Mouse (Mus musculus) lung, adult 2 months (tissue): ENCODE measurements around the gene Cpe. TPM values are rescaled to one million over a fixed set of nuclear protein-coding genes. Genes with fewer than 3 reads are reported as not detected.

Experiments used
- DNase-seq: peaks from one replicate; pipeline ENCODE4 v3.0.0; 2022
- H3K4me1 ChIP-seq: fragments of 200-500 bp; 2 replicates; pipeline ENCODE4 v1.6.1; 2011; ENCODE audit warnings: low read length; ENCODE audit not compliant: control insufficient read depth, insufficient read depth
- H3K4me3 ChIP-seq: fragments of 200-500 bp; replicated peaks from 2 replicates; pipeline ENCODE3; 2011; ENCODE audit warnings: low read depth, mild to moderate bottlenecking, control low read depth, low read length; ENCODE audit errors: extremely low read depth
- CTCF ChIP-seq: fragments of 200-500 bp; IDR thresholded peaks from 2 replicates; pipeline ENCODE4 v1.5.1; 2011; ENCODE audit warnings: mild to moderate bottlenecking, low read length, control low read depth; ENCODE audit not compliant: insufficient read depth
- POLR2A ChIP-seq: fragments of 200-500 bp; IDR thresholded peaks from 2 replicates; pipeline ENCODE4 v1.6.1; 2011; ENCODE audit warnings: low read depth, mild to moderate bottlenecking, control low read depth, low read length, borderline replicate concordance; ENCODE audit errors: extremely low read depth
- WGBS: fragments of 180-500 bp; shearing (Covaris S2); methylation state at CpG from one replicate; pipeline ENCODE4 v1.1.7; 2018; 5-methylcytosine and 5-hydroxymethylcytosine counted together
- polyA plus RNA-seq: library from polyadenylated mRNA; depleted of rRNA; stranded (reverse); fragments of >200 nt; gene quantifications from 2 replicates; pipeline ENCODE4 v1.2.3, GENCODE M21; 2012; rRNA removed

The Cpe gene
- polyA plus RNA-seq = 28.8 and 29.7 TPM in 2 replicates

- no peak for TF ChIP-seq CTCF
- no peak for TF ChIP-seq POLR2A
- WGBS = under 1% methylated on average over 54 of the region's 54 CpGs
- no peak within 1 kb of the TSS for H3K4me3 ChIP-seq
Measured at GRCm38 (mm10) chr8:64692651-64693201, at the start of gene Cpe. Cpe (minus strand) TSS chr8:64693054.

GRCm38 (mm10) chr8:64740547-64741211 lies 47.8 kb upstream of the Cpe start:
- no peaks in the 10 kb centered on the region for H3K4me1 ChIP-seq
- 91% methylated on average over 13 of the region's 13 CpGs for WGBS
- H3K4me3 ChIP-seq = no peak overlapping the region
- TF ChIP-seq POLR2A = no peak
- TF ChIP-seq CTCF = no peak
- DNase-seq = no peak

More at GRCm38 (mm10) chr8:64692651-64693201, at the start of gene Cpe:
- DNase-seq = peak; percentile 42
- H3K4me1 ChIP-seq = no peaks in the 10 kb centered on the region

GRCm38 (mm10) chr8:64738916-64739315 lies 46.1 kb upstream of the Cpe start:
- 47% methylated on average over 1 of the region's 1 CpGs for WGBS
- Histone ChIP-seq H3K4me1 (no peaks in the 10 kb centered on the region), H3K4me3 (no peak overlapping the region)
- no peak for DNase-seq
- no peak for TF ChIP-seq CTCF
- no peak for TF ChIP-seq POLR2A

DNA sequence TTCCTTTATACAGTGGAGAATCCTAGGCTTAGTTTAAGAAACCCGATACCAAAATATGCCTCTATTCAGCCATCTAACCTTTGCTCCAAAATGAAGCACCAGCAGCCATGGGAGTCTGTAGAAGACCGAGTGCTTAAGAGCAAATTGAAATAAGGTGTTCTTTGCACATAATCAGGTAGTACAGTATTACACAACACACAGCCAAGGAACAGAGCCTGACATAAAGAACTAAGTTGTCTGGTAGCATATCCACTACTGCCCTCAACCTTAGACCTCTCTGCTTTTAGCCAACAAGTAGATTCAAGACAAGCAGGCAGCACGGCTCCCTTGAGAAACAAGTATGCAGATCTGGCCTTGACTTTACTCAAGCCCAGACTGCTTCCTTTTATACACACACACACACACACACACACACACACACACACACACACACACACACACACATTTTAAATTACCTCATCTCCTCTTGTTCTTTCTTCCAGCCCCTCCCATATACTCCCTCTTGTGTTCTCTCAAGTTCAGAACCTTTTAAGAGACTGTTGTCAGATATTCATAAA lies 44.0 kb upstream of the Cpe start:
- TF ChIP-seq POLR2A = no peak
- TF ChIP-seq CTCF = no peak
- 70% methylated on average over 3 of the region's 3 CpGs for WGBS
- Histone ChIP-seq H3K4me1 (peaks cover 3% of the 10 kb centered on the region; the same call in 1 of the 2 replicates), H3K4me3 (no peak overlapping the region)
- DNase-seq = no peak

- DNase-seq = no peak
- WGBS = 86% methylated on average over 8 of the region's 8 CpGs
- TF ChIP-seq POLR2A (no peak), CTCF (no peak)
- no peak overlapping the region for H3K4me3 ChIP-seq
- peaks cover 3% of the 10 kb centered on the region; the same call in 1 of the 2 replicates for H3K4me1 ChIP-seq
Measured at GRCm38 (mm10) chr8:64735161-64735560, 42.3 kb upstream of the Cpe start.

GRCm38 (mm10) chr8:64733271-64733943 lies 40.6 kb upstream of the Cpe start, which contains the start of gene Msmo1:
Msmo1 (minus strand) TSS chr8:64733792.
- peak; percentile 93 for DNase-seq
- under 1% methylated on average over 60 of the region's 60 CpGs for WGBS
- H3K4me3 ChIP-seq = peak within 1 kb of the TSS; percentile 82
- TF ChIP-seq POLR2A (peak; percentile 87), CTCF (no peak)
- H3K4me1 ChIP-seq = peaks cover 3% of the 10 kb centered on the region; the same call in 1 of the 2 replicates

DNA sequence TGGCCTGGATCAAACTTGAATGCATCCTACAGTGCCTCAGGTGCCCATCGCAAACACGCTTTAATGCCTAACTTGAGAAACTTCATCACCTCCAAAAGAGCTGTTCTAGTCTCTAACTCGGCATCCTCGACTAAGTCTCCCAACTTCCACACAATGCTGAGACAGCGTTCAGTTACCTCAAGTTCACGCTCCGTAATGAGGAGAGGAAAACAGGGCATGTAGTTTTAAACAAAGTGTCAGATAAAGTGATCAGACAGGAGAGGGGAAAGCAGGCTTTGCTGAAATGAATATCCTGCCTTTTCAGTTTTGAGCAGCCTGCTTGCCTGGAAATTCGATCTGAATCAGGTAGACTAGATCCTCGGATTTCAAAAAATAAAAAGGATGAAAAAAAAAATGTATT lies 39.7 kb upstream of the Cpe start:
- peak overlapping the region; percentile 82 for H3K4me3 ChIP-seq
- TF ChIP-seq POLR2A (no peak), CTCF (no peak)
- H3K4me1 ChIP-seq = peaks cover 3% of the 10 kb centered on the region; the same call in 1 of the 2 replicates
- 7% methylated on average over 9 of the region's 9 CpGs for WGBS
- no peak for DNase-seq

DNA sequence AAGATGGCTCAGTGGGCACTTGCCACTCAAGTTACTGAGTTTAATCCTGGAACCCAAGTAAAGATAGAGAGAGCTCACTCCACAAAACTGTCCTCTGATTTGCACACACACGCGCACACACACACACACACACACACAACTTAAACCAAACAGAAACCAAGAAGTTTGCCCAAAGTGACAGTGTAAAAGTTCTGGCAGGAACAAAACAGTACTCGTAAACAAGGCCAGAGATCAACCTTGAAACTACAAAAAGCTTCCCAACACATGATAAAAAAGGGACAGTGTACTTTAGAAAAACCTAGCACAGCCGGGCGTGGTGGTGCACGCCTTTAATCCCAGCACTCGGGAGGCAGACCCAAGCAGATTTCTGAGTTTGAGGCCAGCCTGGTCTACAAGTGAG lies 35.3 kb upstream of the Cpe start:
- TF ChIP-seq CTCF (no peak), POLR2A (no peak)
- Histone ChIP-seq H3K4me1 (peaks cover 5% of the 10 kb centered on the region; the same call in 1 of the 2 replicates), H3K4me3 (no peak overlapping the region)
- 84% methylated on average over 7 of the region's 7 CpGs for WGBS
- no peak for DNase-seq

- DNase-seq = no peak
- H3K4me1 ChIP-seq = peaks cover 2% of the 10 kb centered on the region; the same call in 1 of the 2 replicates
- no peak overlapping the region for H3K4me3 ChIP-seq
- 57% methylated on average over 4 of the region's 4 CpGs for WGBS
- TF ChIP-seq POLR2A (no peak), CTCF (no peak)
Measured at GRCm38 (mm10) chr8:64726190-64726695, 33.4 kb upstream of the Cpe start.
